Mouse (Mus musculus) myocyte (in vitro differentiated cells): Measurements from ENCODE around the gene Rab20. TPM values are rescaled to one million over a fixed set of nuclear protein-coding genes. Genes with fewer than 3 reads are reported as not detected.
A peak's percentile ranks its signal among the peaks of the same experiment; 100 is the strongest.

Experiments
- H3K27me3 ChIP-seq: one replicate; pipeline ENCODE4 v1.6.1; 2011; ENCODE audit not compliant: control insufficient read depth, insufficient read depth, insufficient read length
- H3K36me3 ChIP-seq: one replicate; pipeline ENCODE4 v1.6.1; 2011; ENCODE audit not compliant: control insufficient read depth, insufficient read depth
- H3K4me2 ChIP-seq: one replicate; pipeline ENCODE4 v1.6.1; 2011; ENCODE audit warnings: low read depth, control low read depth
- H3K4me3 ChIP-seq: one replicate; pipeline ENCODE4 v1.5.1; 2011; ENCODE audit warnings: mild to moderate bottlenecking, control low read depth, moderate library complexity
- H3K79me2 ChIP-seq: one replicate; pipeline ENCODE4 v1.6.1; 2011; ENCODE audit not compliant: control insufficient read depth, insufficient read depth
- H3ac ChIP-seq: one replicate; pipeline ENCODE4 v1.6.1; 2011; ENCODE audit not compliant: control insufficient read depth, insufficient read length
- CEBPB ChIP-seq: IDR thresholded peaks from 2 replicates; pipeline ENCODE4 v1.6.1; 2011; ENCODE audit warnings: mild to moderate bottlenecking, moderate library complexity; ENCODE audit not compliant: poor library complexity, insufficient read depth, severe bottlenecking
- E2F4 ChIP-seq: IDR thresholded peaks from one replicate; pipeline ENCODE4 v1.6.1; 2011; ENCODE audit warnings: mild to moderate bottlenecking, control low read depth, moderate library complexity; ENCODE audit not compliant: insufficient read depth
- MAX ChIP-seq: IDR thresholded peaks from one replicate; pipeline ENCODE4 v1.6.1; 2011; ENCODE audit warnings: low read depth, mild to moderate bottlenecking, control low read depth
- MYOD1 ChIP-seq, 3 experiments: IDR thresholded peaks; one replicate each; pipeline ENCODE4 v1.6.1; 2011; ENCODE audit warnings: control low read depth in 2 of 3, low read depth in 2 of 3, mild to moderate bottlenecking in 2 of 3, moderate library complexity in 1 of 3; ENCODE audit not compliant: insufficient read length in 2 of 3, control insufficient read depth in 1 of 3
- MYOG ChIP-seq, 3 experiments: IDR thresholded peaks; one replicate each; pipeline ENCODE4 v1.6.1; 2011; ENCODE audit warnings: control low read depth in 2 of 3, low read depth in 2 of 3, mild to moderate bottlenecking in 2 of 3; ENCODE audit not compliant: insufficient read length in 2 of 3, control insufficient read depth in 1 of 3, insufficient read depth in 1 of 3
- POLR2A ChIP-seq: IDR thresholded peaks from one replicate; pipeline ENCODE4 v1.6.1; 2011; ENCODE audit warnings: low read depth, mild to moderate bottlenecking, control low read depth, moderate library complexity; ENCODE audit not compliant: insufficient read length
- POLR2AphosphoS2 ChIP-seq: IDR thresholded peaks from one replicate; pipeline ENCODE4 v1.6.1; 2011; ENCODE audit warnings: low read depth, control low read depth; ENCODE audit not compliant: insufficient read length
- REST ChIP-seq: IDR thresholded peaks from one replicate; pipeline ENCODE4 v1.6.1; 2011; ENCODE audit warnings: mild to moderate bottlenecking, control low read depth, moderate library complexity; ENCODE audit not compliant: insufficient read depth, insufficient read length
- SRF ChIP-seq: IDR thresholded peaks from one replicate; pipeline ENCODE4 v1.6.1; 2011; ENCODE audit warnings: low read depth; ENCODE audit not compliant: control insufficient read depth, insufficient read length
- TCF12 ChIP-seq: IDR thresholded peaks from one replicate; pipeline ENCODE4 v1.6.1; 2011; ENCODE audit warnings: mild to moderate bottlenecking, control low read depth; ENCODE audit not compliant: poor library complexity, insufficient read depth, severe bottlenecking
- TCF3 ChIP-seq: IDR thresholded peaks from one replicate; pipeline ENCODE4 v1.6.1; 2011; ENCODE audit warnings: low read depth, control low read depth; ENCODE audit not compliant: insufficient read length
- USF1 ChIP-seq: IDR thresholded peaks from one replicate; pipeline ENCODE4 v1.6.1; 2011; ENCODE audit warnings: low read depth, mild to moderate bottlenecking, control low read depth, moderate library complexity
- polyA plus RNA-seq: library from polyadenylated mRNA; unstranded; fragments of >200 nt; fragmentation: generic; extraction: Trizol; gene quantifications from one replicate; pipeline ENCODE4 v1.2.1, GENCODE M21; 2012; ENCODE audit warnings: missing spikeins

Rab20 gene
- polyA plus RNA-seq, 1 experiment, result 1.2 TPM

- Histone ChIP-seq H3K4me2 (peak overlapping the region; percentile 47), H3ac (no peak overlapping the region)
- TF ChIP-seq REST, result no peak
- no peak for TF ChIP-seq MAX
- no peak for TF ChIP-seq SRF
- no peak for TF ChIP-seq TCF3
- TF ChIP-seq CEBPB, result no peak
- TF ChIP-seq POLR2AphosphoS2, result no peak
- no peak for TF ChIP-seq MYOG (IDR thresholded peaks at IDR 0.05; ENCODE audit: control insufficient read depth in 1 of 3, insufficient read depth in 1 of 3, insufficient read length in 2 of 3, low read depth in 2 of 3)
- TF ChIP-seq USF1, result no peak
- no peak for TF ChIP-seq MYOD1 (IDR thresholded peaks at IDR 0.05; ENCODE audit: control insufficient read depth in 1 of 3, insufficient read length in 2 of 3, low read depth in 2 of 3)
Observed at GRCm38 (mm10) chr8:11463889-11464706, 14.4 kb downstream of the Rab20 start.

GRCm38 (mm10) chr8:11463541-11463888, 15.0 kb downstream of the Rab20 start:
- Histone ChIP-seq H3K27me3 (no peaks in the 10 kb centered on the region), H3K36me3 (no peaks in the 10 kb centered on the region), H3K79me2 (no peaks in the 10 kb centered on the region), H3K4me3 (no peak overlapping the region), H3K4me2 (peak overlapping the region; percentile 47), H3ac (no peak overlapping the region)
- TF ChIP-seq MAX, result no peak
- TF ChIP-seq CEBPB, result no peak
- TF ChIP-seq TCF12, result no peak
- TF ChIP-seq USF1, result no peak
- TF ChIP-seq MYOD1 (IDR thresholded peaks at IDR 0.05; ENCODE audit: control insufficient read depth in 1 of 3, insufficient read length in 2 of 3, low read depth in 2 of 3), result no peak
- TF ChIP-seq SRF, result no peak
- TF ChIP-seq REST, result no peak

More at GRCm38 (mm10) chr8:11463889-11464706, 14.4 kb downstream of the Rab20 start:
- Histone ChIP-seq H3K36me3 (no peaks in the 10 kb centered on the region), H3K79me2 (no peaks in the 10 kb centered on the region), H3K4me3 (no peak overlapping the region), H3K27me3 (no peaks in the 10 kb centered on the region)

- Histone ChIP-seq H3ac (no peak overlapping the region), H3K36me3 (no peaks in the 10 kb centered on the region), H3K4me2 (no peak overlapping the region), H3K79me2 (no peaks in the 10 kb centered on the region), H3K27me3 (no peaks in the 10 kb centered on the region), H3K4me3 (no peak overlapping the region)
- TF ChIP-seq REST (no peak), USF1 (no peak), CEBPB (no peak), TCF12 (no peak), MYOG (IDR thresholded peaks at IDR 0.05; ENCODE audit: control insufficient read depth in 1 of 3, insufficient read depth in 1 of 3, insufficient read length in 2 of 3, low read depth in 2 of 3) (no peak), TCF3 (no peak), MAX (no peak), E2F4 (no peak)
Observed at GRCm38 (mm10) chr8:11462641-11463040, 15.9 kb downstream of the Rab20 start.

- Histone ChIP-seq H3K4me3 (no peak overlapping the region), H3ac (no peak overlapping the region), H3K27me3 (no peaks in the 10 kb centered on the region), H3K4me2 (no peak overlapping the region), H3K36me3 (no peaks in the 10 kb centered on the region), H3K79me2 (no peaks in the 10 kb centered on the region)
- TF ChIP-seq MYOD1 (IDR thresholded peaks at IDR 0.05; ENCODE audit: control insufficient read depth in 1 of 3, insufficient read length in 2 of 3, low read depth in 2 of 3), result no peak
- no peak for TF ChIP-seq REST
- no peak for TF ChIP-seq TCF3
Observed at GRCm38 (mm10) chr8:11461847-11462246, 16.7 kb downstream of the Rab20 start.

GRCm38 (mm10) chr8:11460934-11461333, 17.6 kb downstream of the Rab20 start:
- Histone ChIP-seq H3K4me2 (no peak overlapping the region), H3K79me2 (no peaks in the 10 kb centered on the region), H3ac (no peak overlapping the region), H3K4me3 (no peak overlapping the region), H3K27me3 (no peaks in the 10 kb centered on the region), H3K36me3 (no peaks in the 10 kb centered on the region)
- TF ChIP-seq TCF3 (no peak), CEBPB (no peak), MYOG (IDR thresholded peaks at IDR 0.05; ENCODE audit: control insufficient read depth in 1 of 3, insufficient read depth in 1 of 3, insufficient read length in 2 of 3, low read depth in 2 of 3) (no peak), POLR2AphosphoS2 (no peak), POLR2A (no peak), REST (no peak), TCF12 (no peak), MAX (no peak), SRF (no peak), E2F4 (no peak), USF1 (no peak), MYOD1 (IDR thresholded peaks at IDR 0.05; ENCODE audit: control insufficient read depth in 1 of 3, insufficient read length in 2 of 3, low read depth in 2 of 3) (no peak)
